Mouse (Mus musculus) liver (tissue): Measurements from ENCODE around the gene 4933415A04Rik.

Experiments used
- DNase-seq: peaks from one replicate; pipeline ENCODE4 v3.0.0-alpha.2; 2020; ENCODE audit warnings: mixed read lengths

4933415A04Rik gene

GRCm38 (mm10) chr11:43586324-43587090 lies at the start of gene 4933415A04Rik:
4933415A04Rik (plus strand) TSS chr11:43587040.
- DNase-seq = peak; percentile 66

DNA sequence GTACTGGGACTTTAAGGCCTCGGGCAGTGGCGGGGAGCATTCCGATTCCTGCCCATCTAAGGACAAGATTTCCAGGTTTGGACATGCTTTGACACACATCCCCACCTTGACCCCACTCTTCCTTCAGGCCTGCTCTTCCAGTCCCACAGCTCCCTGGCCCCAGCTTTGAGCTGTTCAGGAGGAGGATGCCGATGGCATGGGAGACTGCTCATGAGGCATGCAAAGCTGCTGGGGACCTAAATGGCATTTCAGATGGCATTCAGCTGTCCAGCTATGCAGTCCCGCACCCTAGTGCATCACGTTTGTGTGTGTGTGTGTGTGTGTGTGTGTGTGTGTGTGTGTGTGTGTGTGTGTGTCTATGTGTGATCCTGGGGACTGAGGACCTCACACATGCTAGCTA lies 49.8 kb upstream of the 4933415A04Rik start:
- DNase-seq = no peak

- DNase-seq = no peak
Measured at GRCm38 (mm10) chr11:43539863-43540262, 47.0 kb upstream of the 4933415A04Rik start.

DNA sequence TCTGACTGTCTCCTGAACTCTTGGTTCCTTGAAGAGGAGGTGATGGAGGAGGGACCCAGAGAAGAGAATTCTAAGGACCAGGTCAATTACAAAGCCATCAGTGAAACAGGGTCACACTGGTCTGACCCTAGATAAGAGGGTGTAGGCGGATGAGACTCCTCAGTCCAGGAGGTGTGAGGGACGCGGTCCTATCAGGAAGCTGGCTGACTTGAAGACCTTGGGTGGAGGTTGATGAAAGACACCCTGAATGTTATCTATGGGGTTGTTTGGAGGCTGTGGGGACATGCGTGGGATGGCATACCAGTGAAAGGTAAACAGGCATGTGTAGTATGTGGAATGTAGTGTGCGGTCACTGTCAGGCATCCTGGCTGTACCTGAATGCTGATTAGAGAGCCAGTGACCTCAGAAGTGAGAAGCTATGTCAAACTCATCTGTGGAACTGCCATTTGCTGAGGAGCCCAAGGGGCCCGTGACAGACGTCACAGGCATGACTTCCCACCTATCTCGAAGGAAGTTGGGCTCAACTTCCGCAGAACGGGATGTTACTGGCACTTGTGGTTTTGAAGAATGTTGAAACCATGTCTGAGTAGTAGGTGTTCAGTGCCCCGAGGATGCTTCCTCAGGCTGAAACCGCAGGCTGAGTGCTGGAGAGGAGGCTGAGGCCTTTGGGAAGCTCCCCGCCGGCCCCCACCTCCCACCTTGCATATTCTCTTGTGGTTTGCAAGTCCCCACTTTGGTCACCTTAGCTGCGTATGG lies 43.0 kb upstream of the 4933415A04Rik start:
- DNase-seq = no peak

DNA sequence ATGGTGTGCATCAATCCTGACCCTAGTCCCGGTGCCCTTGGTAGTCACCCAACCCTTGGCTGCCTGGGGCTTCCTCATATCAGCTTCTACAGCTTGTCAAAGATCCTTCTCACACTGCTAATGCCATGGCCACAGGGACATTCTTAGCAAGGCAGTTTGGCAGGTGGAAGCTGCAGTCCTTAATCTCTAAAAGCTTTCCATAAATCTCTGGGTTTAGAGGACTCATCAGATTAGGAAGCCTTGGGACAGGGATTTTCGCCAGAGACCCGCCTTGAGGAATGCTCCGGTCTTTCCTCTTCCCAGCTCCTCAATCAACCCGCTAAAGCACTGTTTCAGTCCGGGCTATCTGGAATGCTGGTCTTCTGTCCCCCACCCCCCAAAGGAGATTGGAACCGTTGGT lies 42.0 kb upstream of the 4933415A04Rik start:
- no peak for DNase-seq

- no peak for DNase-seq
Measured at GRCm38 (mm10) chr11:43545873-43546475, 40.9 kb upstream of the 4933415A04Rik start.

DNA sequence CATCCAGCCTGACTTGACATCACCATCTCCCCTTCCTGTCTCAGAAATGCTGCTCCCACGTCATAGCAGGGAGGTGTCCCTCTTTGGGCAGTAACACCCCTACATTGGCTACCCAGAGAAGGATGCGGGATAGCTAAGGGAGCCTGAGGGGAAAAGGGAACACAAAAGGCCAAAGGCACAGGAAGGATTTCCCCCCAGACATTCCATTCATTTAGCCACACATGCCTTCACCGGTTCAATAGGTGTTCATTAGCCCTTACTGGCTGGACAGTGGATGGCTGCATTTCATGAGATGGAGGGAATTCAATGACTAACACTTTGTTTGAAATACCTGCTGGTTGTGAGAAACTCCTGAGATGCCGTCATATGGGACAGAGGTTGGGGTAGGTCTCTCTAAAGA lies 40.2 kb upstream of the 4933415A04Rik start:
- no peak for DNase-seq

GRCm38 (mm10) chr11:43548148-43548547 lies 38.7 kb upstream of the 4933415A04Rik start:
- peak; percentile 37 for DNase-seq

GRCm38 (mm10) chr11:43548657-43549435 lies 38.0 kb upstream of the 4933415A04Rik start:
- DNase-seq = no peak

- peak; percentile 32 for DNase-seq
Measured at GRCm38 (mm10) chr11:43549701-43550100, 37.1 kb upstream of the 4933415A04Rik start.

GRCm38 (mm10) chr11:43551756-43552155 lies 35.1 kb upstream of the 4933415A04Rik start:
- no peak for DNase-seq

DNA sequence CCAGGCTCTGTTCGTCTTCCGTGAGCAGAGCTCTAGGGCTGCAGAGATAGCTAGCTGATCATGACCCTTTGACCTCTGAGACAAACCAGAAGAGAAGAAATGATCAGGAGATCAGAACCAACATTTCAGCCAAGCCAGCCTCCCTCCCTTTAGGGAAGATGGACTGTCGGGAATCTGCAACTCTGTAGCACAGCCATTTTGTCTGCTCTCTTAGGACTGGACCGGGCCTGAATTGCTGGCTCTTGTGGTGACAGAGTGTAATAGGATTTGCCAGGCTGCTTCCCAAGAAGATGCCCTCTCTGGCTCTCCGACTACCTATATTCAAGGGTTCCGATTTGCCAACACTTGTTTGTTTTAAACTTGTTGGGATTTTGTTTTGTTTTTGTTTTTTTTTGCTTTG lies 34.2 kb upstream of the 4933415A04Rik start:
- no peak for DNase-seq

GRCm38 (mm10) chr11:43556538-43556937 lies 30.3 kb upstream of the 4933415A04Rik start:
- DNase-seq = no peak

- no peak for DNase-seq
Measured at GRCm38 (mm10) chr11:43559515-43560292, 27.1 kb upstream of the 4933415A04Rik start.

- DNase-seq = no peak
Measured at GRCm38 (mm10) chr11:43563654-43564244, 23.1 kb upstream of the 4933415A04Rik start.

DNA sequence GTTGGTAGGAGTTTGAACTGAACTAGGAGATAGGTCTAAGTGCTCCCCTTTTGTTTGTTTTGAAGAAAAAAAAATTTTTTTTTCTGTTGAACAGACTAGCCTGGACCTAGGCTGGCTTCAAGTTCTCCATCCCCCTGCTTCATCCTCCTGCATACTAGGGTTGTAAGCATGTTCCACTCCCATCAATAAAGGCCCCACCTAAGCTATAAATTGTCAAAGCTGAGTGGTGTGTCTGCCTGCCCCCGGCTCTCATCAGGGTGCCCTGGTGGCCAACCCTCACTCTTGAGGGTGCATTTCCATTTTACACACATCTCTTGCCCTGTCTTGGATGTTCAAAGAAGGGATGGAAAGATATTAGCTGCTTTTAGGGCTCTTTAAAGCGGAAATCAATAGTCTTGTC lies 21.4 kb upstream of the 4933415A04Rik start:
- no peak for DNase-seq

DNA sequence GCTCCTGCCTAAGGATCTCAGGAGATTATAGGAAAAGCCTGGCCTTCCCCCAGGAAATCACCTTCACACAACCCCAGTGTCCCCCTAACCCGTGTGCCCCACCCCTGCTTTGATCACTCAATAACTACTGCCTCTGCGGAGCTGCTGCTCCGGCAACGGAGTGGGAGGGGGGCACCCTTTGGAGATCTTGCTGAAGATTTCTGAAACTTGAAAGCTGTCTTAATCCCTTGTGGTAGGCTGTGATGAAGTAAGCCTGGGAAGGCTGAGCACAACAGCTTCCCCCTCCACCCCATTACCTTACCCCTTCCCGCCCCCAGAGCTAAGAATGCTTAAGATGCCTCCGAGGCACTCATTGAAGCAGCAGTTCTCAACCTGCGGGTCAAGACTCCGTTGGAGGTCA lies 21.0 kb upstream of the 4933415A04Rik start:
- DNase-seq = no peak

- no peak for DNase-seq
Measured at GRCm38 (mm10) chr11:43566696-43567095, 20.1 kb upstream of the 4933415A04Rik start.

GRCm38 (mm10) chr11:43568263-43568662 lies 18.6 kb upstream of the 4933415A04Rik start:
- peak; percentile 43 for DNase-seq

- no peak for DNase-seq
Measured at GRCm38 (mm10) chr11:43569188-43569587, 17.7 kb upstream of the 4933415A04Rik start.

DNA sequence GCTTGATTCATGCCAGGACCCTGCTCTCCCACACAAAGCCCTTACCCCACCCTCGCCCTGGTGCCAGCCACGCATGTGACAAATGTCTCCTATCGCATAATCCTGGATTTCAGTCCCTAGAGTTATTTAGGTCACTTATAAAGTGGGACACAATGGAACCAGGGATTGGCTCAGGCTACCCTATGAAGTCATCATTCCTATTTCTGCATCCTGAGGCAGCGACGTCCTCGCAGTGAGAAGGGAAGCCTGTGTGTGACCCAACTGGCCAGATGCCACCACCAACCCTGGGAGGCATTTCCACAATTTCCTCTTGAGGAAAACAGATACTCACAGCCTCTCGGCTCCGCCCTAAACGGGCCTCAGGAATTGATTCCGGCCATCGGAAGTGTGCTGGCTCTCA lies 17.2 kb upstream of the 4933415A04Rik start:
- peak; percentile 31 for DNase-seq

DNA sequence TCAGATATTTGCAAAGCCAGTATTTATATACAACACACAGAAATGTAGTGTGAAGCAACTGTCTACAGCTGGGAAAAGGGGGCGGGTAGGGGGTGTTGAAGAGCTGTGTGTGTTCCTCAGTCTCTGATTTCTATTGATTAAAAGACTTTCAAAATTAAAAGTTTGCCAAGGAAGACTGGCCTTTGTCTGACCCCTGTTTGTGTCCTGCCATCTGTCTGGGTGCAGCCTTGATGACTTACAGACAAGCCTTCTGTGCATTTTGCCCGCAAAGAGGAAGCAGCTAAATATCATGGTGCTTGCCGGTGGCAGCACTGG lies 11.8 kb upstream of the 4933415A04Rik start:
- no peak for DNase-seq
